Mouse (Mus musculus) forebrain, embryonic 14.5 days (tissue): ENCODE measurements around the gene Gstm3. TPM values are rescaled to one million over a fixed set of nuclear protein-coding genes. Genes with fewer than 3 reads are reported as not detected.

ENCODE experiments used
- ATAC-seq: fragments of 200-750 bp; cut with Nextera tagmentation; 2 replicates; pipeline ENCODE4 v1.8.0; 2017; ENCODE audit warnings: mild to moderate bottlenecking, moderate library complexity
- DNase-seq: peaks from one replicate; pipeline ENCODE4 v3.0.0-alpha.2; 2015; ENCODE audit warnings: low spot score
- H3K27ac ChIP-seq: fragments of 300-500 bp; sonication (generic); 2 replicates; pipeline ENCODE4 v1.5.1; 2014; ENCODE audit warnings: low read depth, mild to moderate bottlenecking, control low read depth, low read length, moderate library complexity
- H3K27me3 ChIP-seq: fragments of 300-500 bp; sonication (generic); replicated peaks from 2 replicates; pipeline ENCODE4 v1.6.1; 2014; ENCODE audit warnings: low read length, control low read depth, mixed read lengths; ENCODE audit not compliant: control insufficient read depth, insufficient read depth
- H3K36me3 ChIP-seq: fragments of 300-500 bp; sonication (generic); 2 replicates; pipeline ENCODE4 v1.6.1; 2014; ENCODE audit warnings: low read length, control low read depth; ENCODE audit not compliant: control insufficient read depth, insufficient read depth
- H3K4me1 ChIP-seq: fragments of 300-500 bp; sonication (generic); 2 replicates; pipeline ENCODE4 v1.6.1; 2014; ENCODE audit warnings: antibody characterized with exemption, low read length, control low read depth; ENCODE audit not compliant: control insufficient read depth, insufficient read depth
- H3K4me2 ChIP-seq: fragments of 300-500 bp; sonication (generic); 2 replicates; pipeline ENCODE4 v1.6.1; 2014; ENCODE audit warnings: mild to moderate bottlenecking, control low read depth, low read length
- H3K4me3 ChIP-seq: fragments of 300-500 bp; sonication (generic); 2 replicates; pipeline ENCODE4 v1.5.1; 2014; ENCODE audit warnings: low read depth, low read length, control low read depth
- H3K9ac ChIP-seq: fragments of 300-500 bp; sonication (generic); 2 replicates; pipeline ENCODE4 v1.6.1; 2014; ENCODE audit warnings: mild to moderate bottlenecking, low read length, control low read depth, moderate library complexity
- H3K9me3 ChIP-seq: fragments of 300-500 bp; sonication (generic); replicated peaks from 2 replicates; pipeline ENCODE4 v1.6.1; 2016; ENCODE audit warnings: low read length, control low read depth, mixed read lengths; ENCODE audit not compliant: control insufficient read depth
- WGBS: fragments of 180-500 bp; shearing (Covaris S2); extraction: QIAGEN DNeasy Blood & Tissue Kit; methylation state at CpG from one replicate; pipeline ENCODE4 v1.1.7; 2014; 5-methylcytosine and 5-hydroxymethylcytosine counted together
- polyA plus RNA-seq: library from polyadenylated mRNA; unstranded; fragments of >200 nt; fragmentation: Nextera tagmentation; extraction: Ambion mirVana; gene quantifications from 2 replicates; pipeline ENCODE4 v1.2.1, GENCODE M21; 2014

The Gstm3 gene
- polyA plus RNA-seq, 1 experiment from 2014 or later, result not detected

DNA sequence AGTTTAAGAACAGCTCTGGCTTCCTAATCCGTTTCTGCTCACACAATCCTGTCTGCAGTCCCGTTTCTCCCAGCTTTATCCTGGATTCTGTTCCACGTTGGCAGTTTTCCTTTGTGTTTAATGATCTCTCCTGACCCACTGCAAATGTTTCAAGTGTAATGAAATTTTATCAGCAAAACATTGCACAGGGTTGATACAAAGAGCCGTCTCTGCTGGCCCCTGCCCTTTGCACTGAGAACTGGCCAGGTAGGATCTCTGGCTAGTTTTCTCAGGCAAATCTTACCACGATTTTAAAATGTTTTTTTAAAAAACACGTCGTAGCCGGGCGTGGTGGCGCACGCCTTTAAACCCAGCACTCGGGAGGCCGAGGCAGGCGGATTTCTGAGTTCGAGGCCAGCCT is 52.4 kb downstream of the Gstm3 start:
- Histone ChIP-seq H3K27ac (no peak overlapping the region), H3K9ac (no peak overlapping the region), H3K36me3 (no peaks in the 10 kb centered on the region), H3K4me2 (no peak overlapping the region), H3K4me1 (no peaks in the 10 kb centered on the region), H3K9me3 (no peaks in the 10 kb centered on the region), H3K4me3 (no peak overlapping the region), H3K27me3 (no peaks in the 10 kb centered on the region)
- 79% methylated on average over 15 of the region's 15 CpGs for WGBS
- no peak for ATAC-seq
- DNase-seq, result no peak

Other genes starting within 250 kb of the Gstm3 start
- gene Csf1, start 208.8 kb downstream of the Gstm3 start, polyA plus RNA-seq, result 6.5 and 7.0 TPM in 2 replicates
- gene Eps8l3, start 92.1 kb downstream of the Gstm3 start, polyA plus RNA-seq, result not detected in 2 replicates
- gene Gstm5, start 73.5 kb downstream of the Gstm3 start, polyA plus RNA-seq, result 195 and 244 TPM in 2 replicates
- gene Gstm7, start 37.5 kb downstream of the Gstm3 start, polyA plus RNA-seq, result 92.7 and 102 TPM in 2 replicates
- 13.1 and 13.3 TPM in 2 replicates for gene Gstm6, start 25.5 kb downstream of the Gstm3 start, polyA plus RNA-seq
- gene Gstm2, start 17.2 kb upstream of the Gstm3 start, polyA plus RNA-seq, result 5.5 and 6.0 TPM in 2 replicates
- gene Gstm1, start 48.7 kb upstream of the Gstm3 start, polyA plus RNA-seq, result 50.5 and 65.0 TPM in 2 replicates
- gene Gstm4, start 75.6 kb upstream of the Gstm3 start, polyA plus RNA-seq, result 15.3 and 17.6 TPM in 2 replicates
- 27.1 and 39.0 TPM in 2 replicates for gene Ampd2, start 117.4 kb upstream of the Gstm3 start, polyA plus RNA-seq
- gene Gnat2, start 123.5 kb upstream of the Gstm3 start, polyA plus RNA-seq, result 0.28 and 0.36 TPM in 2 replicates
- gene Gnai3, start 176.9 kb upstream of the Gstm3 start, polyA plus RNA-seq, result 157 and 172 TPM in 2 replicates
- gene Gpr61, start 185.6 kb upstream of the Gstm3 start, polyA plus RNA-seq, result 1.0 and 1.5 TPM in 2 replicates
- 4.8 and 6.5 TPM in 2 replicates for gene Amigo1, start 217.1 kb upstream of the Gstm3 start, polyA plus RNA-seq
- 2.4 and 2.9 TPM in 2 replicates for gene Cyb561d1, start 231.9 kb upstream of the Gstm3 start, polyA plus RNA-seq
- 24.1 and 30.1 TPM in 2 replicates for gene Atxn7l2, start 241.7 kb upstream of the Gstm3 start, polyA plus RNA-seq